Mouse (Mus musculus) thymus, adult 2 months (tissue): ENCODE results near the gene Asb3.

Experiments
- CTCF ChIP-seq: fragments of 200-500 bp; IDR thresholded peaks from 2 replicates; pipeline ENCODE4 v1.5.1; 2012; ENCODE audit warnings: mild to moderate bottlenecking, control low read depth, low read length, moderate library complexity, borderline replicate concordance; ENCODE audit not compliant: control insufficient read depth, poor library complexity, insufficient read depth; ENCODE audit errors: extremely low read depth
- POLR2A ChIP-seq: fragments of 200-500 bp; IDR thresholded peaks from 2 replicates; pipeline ENCODE4 v1.6.1; 2012; ENCODE audit warnings: mild to moderate bottlenecking, low read length, control low read depth, moderate library complexity; ENCODE audit not compliant: control insufficient read depth, poor library complexity, insufficient read depth; ENCODE audit errors: extremely low read depth

GRCm38 (mm10) chr11:30952829-30953228 lies 67.6 kb downstream of the Asb3 start:
- TF ChIP-seq CTCF (no peak), POLR2A (no peak)
